Mouse (Mus musculus) ES-Bruce4 (cell line): ENCODE results near the gene Siglech.

Experiments used
- CTCF ChIP-seq: IDR thresholded peaks from one replicate; pipeline ENCODE4 v1.8.1; 2011; ENCODE audit warnings: low read depth, low read length
- POLR2A ChIP-seq: IDR thresholded peaks from one replicate; pipeline ENCODE4 v1.8.1; 2011; ENCODE audit warnings: low read length; ENCODE audit not compliant: insufficient read depth

GRCm38 (mm10) chr7:55737125-55737912 lies 30.7 kb upstream of the Siglech start:
- TF ChIP-seq POLR2A (no peak), CTCF (peak; percentile 43)
